Mouse (Mus musculus) cerebellum, adult 9-11 months (tissue): ENCODE results near the gene Gm43638.
"Not testable (repeated sequence)": the region's sequence is repeated elsewhere in the genome, so short reads cannot be mapped to it uniquely, and the experiment has no call there.

Experiments used
- DNase-seq: peaks from one replicate; pipeline ENCODE4 v3.0.0; 2022

Gene Gm43638

DNA sequence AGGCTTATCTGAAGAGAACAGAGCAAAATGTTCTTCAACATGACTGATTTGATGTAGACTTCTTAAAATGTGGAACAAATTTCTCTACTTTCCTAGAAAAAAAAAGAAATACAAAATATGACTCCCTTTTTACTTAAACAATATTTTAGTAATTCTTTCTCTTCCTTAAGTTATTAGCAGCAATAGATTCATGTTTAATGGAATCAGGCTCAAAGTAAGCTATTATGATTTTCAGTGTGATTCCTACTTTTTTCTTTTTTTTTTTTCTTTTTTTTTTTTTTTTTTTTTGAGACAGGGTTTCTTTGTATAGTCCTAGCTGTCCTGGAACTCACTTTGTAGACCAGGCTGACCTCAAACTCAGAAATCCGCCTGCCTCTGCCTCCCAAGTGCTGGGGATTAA lies at the start of gene Gm43638:
Gene Gm43638 (minus strand): TSS at position 101 of the 400 bp plus-strand sequence.
- not testable (repeated sequence) for DNase-seq

DNA sequence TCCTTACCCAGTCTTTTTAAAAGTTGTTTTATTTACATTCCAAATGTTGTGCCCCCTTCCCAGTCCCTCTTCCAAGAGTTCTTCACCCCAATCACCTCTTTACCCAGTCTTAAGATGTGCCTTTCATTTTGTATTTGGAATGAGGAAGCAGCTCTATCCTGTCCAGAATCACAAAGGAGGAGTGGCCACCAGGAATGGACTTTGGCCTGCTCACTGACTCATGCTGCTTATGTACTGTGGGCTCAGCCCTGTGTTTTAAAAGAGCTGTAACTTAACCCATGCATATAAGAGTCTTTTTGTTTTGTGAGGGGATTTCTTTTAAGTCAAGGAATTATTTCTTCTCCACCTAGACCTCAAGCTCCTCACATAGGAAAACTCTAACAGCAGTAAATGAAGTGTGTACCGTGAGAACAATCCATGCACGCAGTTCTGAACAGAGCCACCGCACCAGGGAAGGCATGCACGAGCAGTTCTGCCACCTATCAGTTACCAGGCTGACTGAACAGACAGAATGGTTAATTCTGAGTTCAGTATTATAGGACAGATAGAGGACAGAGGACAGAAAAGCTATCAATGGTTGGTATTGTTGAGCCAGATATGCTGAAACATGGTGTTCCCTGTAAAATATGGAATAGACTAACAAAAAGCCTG lies 49.5 kb upstream of the Gm43638 start:
- DNase-seq, result no peak

DNA sequence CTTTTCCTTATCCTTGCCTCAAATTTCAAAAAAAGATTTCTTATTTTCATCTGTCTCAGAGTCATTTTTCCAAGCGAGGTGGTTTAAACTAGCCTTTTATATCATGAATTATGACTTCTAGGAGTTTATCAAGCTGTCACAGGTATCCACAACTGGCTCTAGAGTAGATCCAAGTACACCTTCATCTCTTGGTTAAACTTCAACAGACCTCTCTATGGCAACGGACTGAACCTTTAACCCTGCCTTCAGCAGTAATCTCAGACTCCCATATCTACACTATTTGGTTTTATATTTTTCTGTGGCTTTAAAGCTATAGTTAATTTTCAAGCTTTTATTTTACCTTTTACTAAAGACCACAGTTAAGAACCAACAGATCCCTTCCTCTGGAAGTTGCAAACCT lies 45.7 kb upstream of the Gm43638 start:
- DNase-seq, result no peak

DNA sequence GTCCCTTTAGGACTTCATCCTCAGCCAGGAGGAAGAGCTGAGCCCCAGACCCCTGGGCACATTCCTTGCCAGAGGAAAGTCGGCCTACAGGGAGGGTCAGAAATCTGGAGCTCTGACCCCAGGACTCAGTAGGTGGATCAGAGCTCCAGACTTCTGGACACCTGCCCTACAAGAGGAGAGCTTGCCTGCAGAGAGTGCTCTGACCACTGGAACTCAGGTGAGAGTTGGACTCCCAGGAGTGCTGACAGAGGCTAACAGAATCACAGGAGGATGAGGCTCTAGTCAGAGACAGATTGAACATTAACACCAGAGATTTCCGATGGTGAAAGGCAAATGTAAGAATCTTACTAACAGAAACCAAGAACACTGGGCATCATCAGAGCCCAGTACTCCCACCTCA lies 37.0 kb upstream of the Gm43638 start:
- not testable (repeated sequence) for DNase-seq

DNA sequence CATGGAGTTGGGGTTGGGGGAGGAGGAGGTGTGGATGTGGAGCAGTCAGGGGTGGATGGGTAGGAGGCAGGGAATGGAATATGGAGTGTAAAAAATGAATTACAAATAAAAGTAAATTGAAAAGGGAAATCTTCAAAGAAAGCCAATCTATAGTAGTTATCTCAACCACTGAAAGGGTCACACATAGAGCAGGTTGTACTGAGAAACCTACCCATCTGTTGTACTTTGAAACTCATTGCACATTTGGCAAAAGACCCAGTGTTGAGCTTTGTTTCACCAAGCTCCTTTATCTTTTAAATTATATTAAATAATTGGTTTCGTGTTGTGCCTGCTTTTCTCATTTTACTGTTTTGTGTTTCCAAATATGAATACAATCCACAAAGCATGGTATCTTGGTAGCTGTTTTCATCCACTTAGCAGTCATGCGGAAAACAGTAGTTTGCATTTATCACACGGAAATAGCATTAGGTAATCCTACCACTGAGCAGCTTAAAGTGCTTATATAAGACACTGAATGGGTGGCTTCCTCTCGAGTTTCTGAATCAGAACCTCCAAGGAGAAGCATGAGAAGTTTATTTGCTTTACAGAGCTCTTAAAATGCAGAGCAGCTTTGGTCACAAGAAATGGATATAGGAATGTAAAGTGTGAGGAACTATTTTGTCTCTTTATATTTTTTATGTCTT lies 19.3 kb upstream of the Gm43638 start:
- no peak for DNase-seq

DNA sequence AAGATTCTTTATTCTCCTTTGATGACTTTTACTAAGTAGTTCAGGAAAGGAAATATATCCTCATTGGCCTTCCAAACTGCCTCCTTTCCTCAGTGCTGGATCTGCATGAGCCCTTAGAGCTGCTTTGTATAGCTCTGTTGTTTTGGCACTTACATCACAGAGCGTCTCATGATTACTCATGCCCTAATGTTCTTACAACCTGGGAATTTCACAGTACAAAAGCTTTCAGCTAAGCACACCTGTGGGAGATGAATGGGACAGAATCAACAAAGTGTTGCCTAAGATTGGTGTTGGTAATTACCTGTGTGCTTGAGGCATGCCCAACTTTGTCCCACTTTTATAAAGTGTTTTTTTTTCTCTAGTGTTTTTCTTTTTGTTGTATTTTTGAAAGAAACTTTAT lies 16.1 kb upstream of the Gm43638 start:
- no peak for DNase-seq

DNA sequence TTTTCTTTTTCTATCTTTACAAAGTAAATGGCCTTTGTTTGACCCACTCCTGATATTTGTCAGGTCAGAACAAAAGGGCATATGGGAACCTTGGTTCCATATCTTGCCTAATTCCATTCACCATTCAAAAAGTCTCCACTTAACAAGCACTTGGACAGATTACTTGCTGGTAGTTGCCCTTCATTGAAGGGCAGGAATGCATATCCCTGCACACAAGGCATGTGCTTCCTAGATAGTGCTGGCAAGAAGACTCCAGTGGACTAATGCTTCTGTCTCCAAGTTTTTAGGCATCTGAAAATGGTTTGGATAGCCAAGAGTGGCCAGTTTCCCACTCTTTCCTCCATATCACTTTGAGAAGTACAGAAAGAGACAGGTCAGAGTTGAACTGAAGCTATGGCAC lies 12.7 kb upstream of the Gm43638 start:
- no peak for DNase-seq

DNA sequence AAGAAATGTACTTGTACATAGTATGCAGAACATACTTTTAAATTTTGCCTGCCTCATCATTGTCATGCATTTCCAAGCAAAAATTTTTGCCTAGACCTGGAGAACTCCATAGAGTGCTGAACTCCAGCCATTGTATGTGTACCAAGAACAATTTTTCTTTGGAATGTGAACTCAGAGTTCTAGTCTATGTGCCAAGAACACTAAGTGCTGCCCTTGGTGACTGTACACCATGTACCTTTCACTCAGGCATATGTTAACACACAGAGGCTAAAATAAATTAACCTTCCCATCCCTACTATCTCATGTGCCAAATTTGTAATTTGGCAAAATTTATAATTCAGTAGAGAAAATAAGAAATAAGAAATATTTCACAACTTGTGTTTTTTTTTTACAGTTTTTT lies 12.3 kb upstream of the Gm43638 start:
- DNase-seq, result no peak

DNA sequence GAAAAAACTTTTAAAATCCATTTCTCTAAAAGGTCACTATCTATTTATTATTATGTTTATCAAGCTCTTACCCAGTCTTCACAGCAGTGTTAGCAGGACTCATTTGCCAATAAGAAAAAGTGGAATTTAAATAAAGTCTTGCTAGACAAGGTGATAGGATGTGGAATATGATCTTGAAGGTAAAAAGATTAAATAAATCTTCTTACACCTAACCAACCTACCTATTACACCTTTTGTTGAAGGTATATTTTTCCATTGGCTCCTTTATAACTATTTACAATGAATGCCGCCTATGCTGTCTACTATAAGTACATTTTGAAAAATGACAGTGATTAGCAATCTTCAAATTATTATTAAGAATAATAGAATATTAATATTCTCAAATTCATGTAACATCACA lies 4.2 kb upstream of the Gm43638 start, which contains the start of gene Ugt2a1:
Gene Ugt2a1 (minus strand): TSS at position 101 of the 400 bp plus-strand sequence.
- DNase-seq, result no peak

DNA sequence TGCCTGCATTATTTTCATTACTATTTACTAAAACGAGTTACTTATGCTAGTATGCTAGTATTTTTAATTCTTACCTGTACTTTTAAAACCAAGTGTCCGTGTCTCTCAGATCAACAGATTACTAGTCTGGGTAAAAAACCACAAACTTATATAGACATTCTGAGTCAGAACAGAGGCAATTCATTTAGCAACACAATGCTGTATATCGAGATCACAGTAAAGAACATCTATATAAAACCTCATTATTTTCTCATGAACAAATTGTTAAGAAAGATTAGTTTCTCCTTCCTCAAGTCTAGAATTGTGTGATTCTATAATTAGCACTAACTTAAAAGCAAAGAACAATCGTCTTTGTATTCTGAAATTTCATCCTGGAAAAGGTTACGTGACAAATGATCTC lies 4.4 kb downstream of the Gm43638 start, which contains the start of gene Ugt2a2:
Gene Ugt2a2 (minus strand): TSS at position 101 of the 400 bp plus-strand sequence.
- DNase-seq, result no peak

DNA sequence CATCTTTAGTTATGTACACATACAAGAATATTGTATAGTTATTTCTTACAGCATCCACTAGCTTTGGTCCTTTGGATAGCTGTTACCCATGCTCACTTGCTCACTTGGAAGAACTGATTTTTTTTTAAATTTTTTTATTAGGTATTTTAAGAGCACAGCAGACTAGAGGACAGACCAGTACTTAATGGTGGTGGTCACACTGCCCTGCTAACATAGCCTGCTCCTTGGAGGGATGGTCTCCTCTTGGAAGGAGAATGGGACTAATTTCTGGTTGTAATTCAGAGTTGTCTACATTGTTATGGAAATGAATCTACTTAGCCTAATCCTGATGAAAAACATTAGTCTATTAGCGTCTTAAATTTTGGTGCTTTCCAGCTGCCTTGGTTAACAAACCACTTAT lies 27.8 kb downstream of the Gm43638 start:
- no peak for DNase-seq

DNA sequence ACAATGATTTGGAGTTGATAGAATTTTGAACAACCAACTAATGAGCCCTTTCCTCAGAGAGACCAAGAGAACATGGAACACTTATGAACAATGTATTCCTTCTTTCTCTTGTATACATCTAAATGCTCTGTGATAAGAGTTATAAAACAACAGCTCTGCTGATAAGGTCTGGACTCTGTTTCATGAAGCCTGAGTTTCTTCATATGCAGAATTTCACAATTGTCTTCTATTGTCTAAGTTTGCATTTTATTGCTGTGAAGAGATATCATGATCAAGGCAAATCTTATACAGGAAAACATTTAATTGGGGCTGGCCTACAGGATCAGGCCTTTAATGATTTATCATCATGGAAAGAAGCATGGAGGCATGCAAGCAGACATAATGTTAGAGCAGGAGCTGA lies 28.9 kb downstream of the Gm43638 start:
- no peak for DNase-seq

DNA sequence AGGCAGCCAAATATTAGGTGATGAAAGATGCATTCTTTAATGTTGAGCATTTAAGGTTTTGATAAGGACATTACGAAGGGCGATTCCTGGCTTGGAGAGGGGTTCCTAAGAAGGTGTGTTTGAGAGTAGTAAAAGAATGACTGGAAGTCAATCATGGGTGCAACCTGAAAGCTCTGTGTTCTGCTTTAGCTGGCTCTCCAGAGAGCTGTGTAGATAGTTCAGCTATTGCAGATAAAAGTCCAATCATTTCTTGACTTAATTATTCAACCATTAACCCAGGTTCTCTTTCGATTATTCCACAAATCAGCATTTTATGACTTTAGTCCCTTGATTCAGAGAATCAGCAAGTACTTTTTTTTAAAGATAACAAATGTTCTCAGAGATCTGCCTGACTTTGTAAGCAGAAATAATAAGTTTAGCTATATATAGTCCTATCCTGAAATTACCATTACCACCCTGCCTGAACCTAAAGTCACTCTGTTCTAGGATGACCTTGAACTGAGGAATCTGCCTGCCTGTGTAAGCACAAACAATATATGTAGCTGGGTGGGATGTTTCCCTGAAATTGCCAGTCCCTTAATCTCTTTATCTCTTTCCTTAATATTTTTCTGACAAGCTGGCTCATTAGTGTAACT lies 30.3 kb downstream of the Gm43638 start:
- no peak for DNase-seq

DNA sequence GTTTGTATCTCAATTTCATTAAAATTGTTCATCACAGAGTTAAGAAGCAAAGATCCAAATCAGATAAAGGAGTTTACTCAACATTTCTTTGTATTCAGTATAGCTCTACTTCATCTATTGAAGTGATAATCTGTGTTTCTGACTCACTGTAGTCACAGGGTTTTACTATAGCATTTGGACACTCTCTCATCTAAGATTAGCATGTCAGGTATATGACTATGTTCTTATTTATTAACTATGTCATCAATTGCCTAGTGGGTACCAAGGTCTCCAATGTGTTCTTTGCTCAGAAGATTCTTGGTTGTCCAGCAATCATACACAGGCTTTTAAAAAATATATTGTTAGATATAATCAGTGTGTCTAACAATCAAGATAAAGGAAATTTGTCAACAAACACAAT lies 31.1 kb downstream of the Gm43638 start:
- DNase-seq, result no peak

DNA sequence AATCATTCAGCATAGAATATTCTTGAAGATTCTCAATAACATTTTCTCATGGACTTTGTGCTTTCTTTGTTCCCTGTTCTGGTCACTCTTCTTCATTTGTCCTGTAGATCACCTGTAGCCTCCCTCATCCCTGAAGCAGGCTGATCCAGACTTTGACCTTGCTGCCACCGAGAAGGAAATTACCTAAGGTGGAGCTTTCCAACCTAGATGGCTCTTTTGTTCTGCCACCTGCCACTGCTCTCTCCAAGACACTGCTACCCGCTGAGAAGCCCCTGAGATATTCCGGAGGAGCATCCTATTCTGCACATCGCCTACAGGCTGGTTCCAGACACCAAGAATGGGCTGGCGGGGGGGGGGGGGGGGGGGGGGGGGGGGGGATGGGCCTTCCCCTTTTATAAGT lies 34.1 kb downstream of the Gm43638 start:
- not testable (repeated sequence) for DNase-seq

DNA sequence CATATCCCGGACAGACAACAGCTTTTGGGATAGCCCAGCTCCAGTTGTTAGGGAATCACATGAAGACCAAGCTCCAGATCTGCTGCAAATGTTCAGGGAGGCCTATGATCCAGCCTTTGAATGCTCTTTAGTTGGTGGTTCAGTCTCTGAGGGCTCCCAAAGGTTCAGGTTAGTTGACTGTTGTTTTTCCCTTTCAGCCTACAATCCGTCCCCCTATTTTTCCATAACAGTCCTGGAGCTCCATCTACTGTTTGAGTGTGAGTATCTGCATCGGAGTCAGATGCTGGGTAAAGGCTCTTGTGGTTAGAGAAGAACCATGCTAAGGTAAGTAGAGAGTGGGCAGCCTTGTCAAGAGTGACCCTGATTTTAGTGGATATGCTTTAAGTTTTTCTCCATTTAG lies 50.3 kb downstream of the Gm43638 start:
- no peak for DNase-seq

DNA sequence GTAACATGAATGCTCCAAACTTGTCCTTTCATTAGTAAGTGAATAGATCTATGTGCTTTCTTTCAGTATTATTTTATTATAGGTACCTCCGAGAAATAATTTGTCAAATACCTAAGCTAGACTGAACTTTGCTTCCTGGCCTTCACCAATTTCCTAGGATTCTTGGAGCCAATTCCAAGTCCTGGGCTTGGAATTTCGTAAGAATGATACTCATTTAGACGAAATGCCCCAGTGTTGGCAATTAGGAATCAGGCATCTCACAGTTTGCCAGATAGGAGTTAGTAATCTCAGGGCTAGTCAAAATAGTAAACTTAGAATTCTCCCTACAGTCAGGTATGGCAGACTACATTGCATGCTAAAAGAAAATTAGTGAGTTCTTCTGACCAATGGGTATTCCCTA lies 60.9 kb downstream of the Gm43638 start:
- no peak for DNase-seq

DNA sequence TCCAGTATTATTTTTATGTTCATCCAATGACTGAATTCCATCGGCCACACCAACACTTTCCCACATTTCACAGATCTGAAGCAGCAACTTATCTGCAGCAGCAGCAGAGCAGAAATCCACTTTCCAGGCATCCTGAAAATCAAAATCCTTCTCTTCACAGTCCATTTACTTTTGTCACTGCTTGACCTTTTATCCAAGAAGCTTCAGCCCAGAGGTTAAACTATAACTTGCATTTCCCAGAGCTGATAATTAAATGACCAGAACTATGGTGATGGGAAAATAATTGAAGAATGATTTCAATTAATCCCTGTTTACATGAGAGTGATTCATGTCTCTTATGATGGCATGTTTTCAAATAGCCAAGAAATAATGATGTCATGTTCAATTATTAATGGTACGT lies 62.6 kb downstream of the Gm43638 start, which contains the start of gene Ugt2b38:
Gene Ugt2b38 (minus strand): TSS at position 163 of the 400 bp plus-strand sequence.
- not testable (repeated sequence) for DNase-seq
